ENCODE assay signal across 1 mouse cellular context in the genomic region with DNA sequence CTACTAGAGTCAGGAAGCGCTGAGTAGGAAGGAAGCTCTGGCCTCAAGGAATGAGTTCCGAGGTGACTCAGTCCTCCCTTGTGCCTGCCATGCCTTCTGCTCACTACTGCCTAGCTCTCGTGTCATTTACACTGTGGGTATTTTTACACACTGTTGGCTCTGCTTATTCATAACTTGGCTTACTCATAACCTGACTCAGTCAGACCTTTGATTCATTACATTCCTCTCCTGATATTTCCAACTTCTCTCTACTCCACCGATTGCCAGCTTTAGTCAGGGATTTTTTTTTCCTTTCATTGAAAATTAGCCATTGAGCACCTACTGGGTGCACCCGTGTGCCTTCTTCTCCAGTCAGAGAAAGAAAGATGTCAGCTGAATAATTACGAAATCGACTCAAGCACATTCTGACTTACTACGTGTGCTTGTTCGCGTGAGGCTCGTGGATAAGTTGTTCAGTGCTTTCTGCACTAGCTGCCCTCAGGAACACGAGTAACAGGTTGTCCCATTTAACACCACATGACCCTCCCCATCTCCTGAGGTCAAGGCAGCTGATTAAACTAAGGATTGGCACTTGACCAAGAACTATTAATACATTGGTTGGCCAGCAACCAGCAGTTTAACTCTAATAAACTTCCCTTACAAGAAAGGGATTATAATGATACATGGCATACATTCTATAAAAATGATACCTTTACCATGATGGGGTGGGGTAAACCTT.
TF ChIP-seq lines count a peak whose summit lies in the region.

No protein-coding gene starts in this region.

TF ChIP-seq in CH12.LX, 34 proteins besides CTCF, POLR2A, EP300 and RAD21 (continued from another document):
- peak; percentile 91 for TF ChIP-seq BHLHE40 (IDR thresholded peaks at IDR 0.05; ENCODE audit: low read depth, low read length)
- peak; percentile 58; the same call in 1 of the 2 replicates for TF ChIP-seq MAZ (IDR thresholded peaks at IDR 0.05; ENCODE audit: low read depth, low read length)
- TF ChIP-seq MYC (IDR thresholded peaks at IDR 0.05; ENCODE audit: low read depth, low read length), result peak; percentile 69
- 0 out of 2 replicates have a peak, but pooled peaks have one; percentile 26 for TF ChIP-seq TCF12 (IDR thresholded peaks at IDR 0.05; ENCODE audit: low read depth, low read length)
- TF ChIP-seq IRF4 (IDR thresholded peaks at IDR 0.05; ENCODE audit: low read depth, low read length), result peak; percentile 94
